Mouse (Mus musculus) liver, adult 2 months (tissue): Measurements from ENCODE around the gene H2-DMa.

Source experiments
- CTCF ChIP-seq: fragments of 200-500 bp; IDR thresholded peaks from 2 replicates; pipeline ENCODE4 v1.5.1; 2011; ENCODE audit warnings: low read depth, low read length, control low read depth
- POLR2A ChIP-seq: fragments of 200-500 bp; IDR thresholded peaks from 2 replicates; pipeline ENCODE4 v1.6.1; 2011; ENCODE audit warnings: low read length, control low read depth; ENCODE audit not compliant: insufficient read depth; ENCODE audit errors: extremely low read depth

DNA sequence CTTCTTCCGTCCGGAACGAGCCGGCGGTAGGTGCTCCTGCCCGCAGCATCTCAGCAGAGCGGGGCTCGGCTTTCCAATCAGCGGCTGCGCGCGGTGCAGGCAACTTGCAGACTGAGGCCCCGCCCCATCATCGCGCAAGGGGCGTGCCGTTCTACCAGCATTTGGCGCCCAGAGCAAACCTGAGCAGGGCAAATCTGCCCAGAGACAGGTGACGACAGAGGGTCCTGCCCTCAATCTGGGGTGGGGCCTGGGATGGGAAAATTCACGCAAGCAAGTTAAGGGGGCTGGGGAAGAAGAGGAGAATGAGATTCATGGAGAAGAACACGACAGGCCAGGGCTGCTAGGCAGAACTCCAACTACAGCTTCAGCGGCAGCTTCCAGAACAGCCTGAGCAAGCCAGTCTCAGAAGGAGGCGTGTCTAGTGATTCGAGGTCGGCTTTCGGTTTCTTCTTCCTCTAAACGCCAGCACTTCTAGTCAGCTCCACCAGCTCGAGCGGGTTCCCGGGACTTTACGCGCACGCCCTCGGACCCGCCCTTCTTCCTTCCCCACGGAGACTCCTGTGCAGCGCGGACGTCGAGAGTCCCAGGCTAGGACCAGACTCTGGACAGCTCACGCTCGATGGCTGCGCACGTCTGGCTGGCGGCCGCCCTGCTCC is 68.0 kb downstream of the H2-DMa start, which contains the start of the genes Tap1 and Psmb9:
- TF ChIP-seq CTCF, result no peak
- peak; percentile 73; the same call in 1 of the 2 replicates for TF ChIP-seq POLR2A
